Mouse (Mus musculus) left cerebral cortex, postnatal 14 days (tissue): ENCODE results near the gene Erbb3. TPM values are rescaled to one million over a fixed set of nuclear protein-coding genes. Genes with fewer than 3 reads are reported as not detected.

ENCODE experiments used
- microRNA-seq, 2 experiments: library from miRNA; unstranded; fragments of <30 nt; microRNA quantifications; one replicate each; pipeline ENCODE4 v1.2.0; 2022
- total RNA-seq, 2 experiments: library from RNA; stranded (reverse); gene quantifications; 2 replicates each; pipeline ENCODE4 v1.2.3; 2021

The Erbb3 gene
- total RNA-seq, 2 experiments from 2014 or later = 3.3 to 4.9 TPM

Small RNAs within 50 kb of the gene (microRNA-seq; reads per million reads assigned to microRNA genes)
- gene Gm47275 = 0 reads per million in 2 experiments
- 0 reads per million in 2 experiments for gene Mir6917

Other genes with a start within 250 kb of the Erbb3 start
- 10 to 100 TPM; 72.0 to 74.4 TPM for gene Coq10a, start 220.7 kb downstream of the Erbb3 start, total RNA-seq
- gene Ankrd52, start 212.5 kb downstream of the Erbb3 start, total RNA-seq = 10 to 100 TPM; 80.3 to 84.3 TPM
- gene Slc39a5, start 188.4 kb downstream of the Erbb3 start, total RNA-seq = 1 to 10 TPM in 1 of 2 experiments, not detected in 1; 1.0 TPM
- 10 to 100 TPM; 88.3 to 92.5 TPM for gene Nabp2, start 178.2 kb downstream of the Erbb3 start, total RNA-seq
- gene Rnf41, start 178.0 kb downstream of the Erbb3 start, total RNA-seq = 10 to 100 TPM; 75.0 to 77.2 TPM
- 100 to 1,000 TPM; 199 to 211 TPM for gene Smarcc2, start 130.4 kb downstream of the Erbb3 start, total RNA-seq
- gene Myl6, start 95.5 kb downstream of the Erbb3 start, total RNA-seq = 100 to 1,000 TPM; 606 to 662 TPM
- gene Myl6b, start 91.0 kb downstream of the Erbb3 start, total RNA-seq = 10 to 100 TPM; 19.1 to 21.7 TPM
- 1 to 10 TPM; 8.1 to 9.3 TPM for gene Esyt1, start 63.8 kb downstream of the Erbb3 start, total RNA-seq
- gene Zc3h10, start 41.9 kb downstream of the Erbb3 start, total RNA-seq = 10 to 100 TPM; 11.4 to 12.0 TPM
- 1,000 to 10,000 TPM; 1,939 to 2,055 TPM for gene Rpl41, start 40.3 kb downstream of the Erbb3 start, total RNA-seq
- gene Pa2g4, start 23.7 kb downstream of the Erbb3 start, total RNA-seq = 10 to 100 TPM; 67.1 to 68.6 TPM
- 100 to 1,000 TPM; 299 to 305 TPM for gene Rps26, start 37.1 kb upstream of the Erbb3 start, total RNA-seq
- gene Ikzf4, start 56.3 kb upstream of the Erbb3 start, total RNA-seq = 10 to 100 TPM; 15.4 to 15.9 TPM
- 10 to 100 TPM; 11.2 to 11.8 TPM for gene Suox, start 84.4 kb upstream of the Erbb3 start, total RNA-seq
- gene Rab5b, start 106.6 kb upstream of the Erbb3 start, total RNA-seq = 100 to 1,000 TPM; 117 to 123 TPM
- gene Pmel, start 114.5 kb upstream of the Erbb3 start, total RNA-seq = 1 to 10 TPM in 1 of 2 experiments, under 1 TPM in 1; 0.97 to 1.2 TPM
- gene Cdk2, start 115.4 kb upstream of the Erbb3 start, total RNA-seq = 1 to 10 TPM; 4.7 to 5.1 TPM
- gene Dgka, start 155.2 kb upstream of the Erbb3 start, total RNA-seq = 1 to 10 TPM; 4.8 to 6.3 TPM
- gene Pym1, start 158.2 kb upstream of the Erbb3 start, total RNA-seq = 10 to 100 TPM; 30.7 to 32.7 TPM
- gene Mmp19, start 201.3 kb upstream of the Erbb3 start, total RNA-seq = under 1 TPM; 0.77 to 0.80 TPM
- gene Dnajc14, start 214.4 kb upstream of the Erbb3 start, total RNA-seq = 10 to 100 TPM; 68.1 to 68.6 TPM
- gene Tmem198b, start 214.7 kb upstream of the Erbb3 start, total RNA-seq = 10 to 100 TPM; 10.4 to 11.6 TPM
- gene Sarnp, start 227.7 kb upstream of the Erbb3 start, total RNA-seq = 10 to 100 TPM; 38.9 to 41.7 TPM
- gene Ormdl2, start 232.0 kb upstream of the Erbb3 start, total RNA-seq = 1 to 10 TPM; 5.6 to 7.2 TPM